Mouse (Mus musculus) telencephalon, adult 2 months (tissue): Measurements from ENCODE around the gene Hsd17b14.

ENCODE experiments used
- DNase-seq: peaks from one replicate; pipeline ENCODE4 v3.0.0-alpha.2; 2011; ENCODE audit warnings: low read depth, low spot score

The Hsd17b14 gene

DNA sequence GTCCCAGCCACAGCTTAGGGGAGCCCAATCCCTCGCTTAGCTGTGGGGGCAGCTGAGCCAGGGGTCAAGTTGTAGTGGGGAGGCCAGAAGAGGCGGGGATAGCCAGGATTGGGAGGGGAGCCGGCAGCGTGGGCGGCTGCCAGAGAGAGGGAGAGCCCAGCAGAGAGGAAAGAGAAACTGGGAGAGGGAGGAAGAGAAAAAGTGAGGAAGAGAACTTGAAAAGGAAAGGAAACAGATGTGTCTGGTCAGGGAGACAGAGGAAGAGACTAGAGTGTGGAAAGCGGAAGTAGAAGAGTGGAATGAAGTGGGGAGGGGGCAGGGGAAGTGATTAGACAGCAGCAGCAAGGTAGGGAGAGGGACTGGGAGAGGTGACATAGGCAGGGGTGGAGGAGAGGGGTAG is 25.2 kb upstream of the Hsd17b14 start:
- no peak for DNase-seq

GRCm38 (mm10) chr7:45530643-45531042 is 24.1 kb upstream of the Hsd17b14 start:
- DNase-seq = no peak

DNA sequence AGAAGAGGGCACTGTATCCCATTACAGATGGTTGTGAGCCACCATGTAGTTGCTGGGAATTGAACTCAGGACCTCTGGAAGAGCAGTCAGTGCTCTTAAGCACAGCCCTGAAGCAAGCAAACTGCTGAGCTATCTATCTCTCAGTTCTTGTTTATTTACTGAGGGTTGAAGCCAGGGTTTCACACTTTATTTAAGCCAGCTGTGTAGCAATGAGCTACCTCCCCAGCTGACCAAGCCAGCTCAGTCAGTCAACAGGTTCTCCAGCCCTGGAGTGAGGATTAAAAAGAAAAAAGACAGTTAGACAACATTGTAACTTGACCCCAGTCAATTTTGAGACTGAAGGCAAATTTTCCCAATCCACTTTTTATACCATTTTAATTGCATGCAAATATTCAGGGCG is 19.0 kb upstream of the Hsd17b14 start:
- no peak for DNase-seq

DNA sequence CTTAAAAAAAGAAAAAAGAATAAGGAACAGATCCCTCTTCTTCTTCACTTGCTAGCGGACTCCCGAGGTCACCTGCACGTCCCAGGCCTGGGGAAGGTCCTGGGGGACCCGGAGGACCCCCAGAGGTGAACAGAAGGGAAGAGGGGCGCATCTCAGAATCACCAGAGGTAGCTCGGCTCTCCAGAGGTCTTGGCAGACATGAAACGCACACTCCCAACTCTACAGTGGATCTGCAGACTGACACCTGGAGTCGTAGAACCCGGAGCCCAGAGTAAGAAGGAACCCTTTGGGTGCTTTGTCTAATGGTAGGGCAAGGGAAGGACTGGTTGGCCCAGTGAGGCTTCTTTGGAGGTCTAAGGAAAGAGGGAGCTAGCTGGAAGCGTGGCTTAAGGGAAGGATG is 17.1 kb upstream of the Hsd17b14 start:
- no peak for DNase-seq

DNA sequence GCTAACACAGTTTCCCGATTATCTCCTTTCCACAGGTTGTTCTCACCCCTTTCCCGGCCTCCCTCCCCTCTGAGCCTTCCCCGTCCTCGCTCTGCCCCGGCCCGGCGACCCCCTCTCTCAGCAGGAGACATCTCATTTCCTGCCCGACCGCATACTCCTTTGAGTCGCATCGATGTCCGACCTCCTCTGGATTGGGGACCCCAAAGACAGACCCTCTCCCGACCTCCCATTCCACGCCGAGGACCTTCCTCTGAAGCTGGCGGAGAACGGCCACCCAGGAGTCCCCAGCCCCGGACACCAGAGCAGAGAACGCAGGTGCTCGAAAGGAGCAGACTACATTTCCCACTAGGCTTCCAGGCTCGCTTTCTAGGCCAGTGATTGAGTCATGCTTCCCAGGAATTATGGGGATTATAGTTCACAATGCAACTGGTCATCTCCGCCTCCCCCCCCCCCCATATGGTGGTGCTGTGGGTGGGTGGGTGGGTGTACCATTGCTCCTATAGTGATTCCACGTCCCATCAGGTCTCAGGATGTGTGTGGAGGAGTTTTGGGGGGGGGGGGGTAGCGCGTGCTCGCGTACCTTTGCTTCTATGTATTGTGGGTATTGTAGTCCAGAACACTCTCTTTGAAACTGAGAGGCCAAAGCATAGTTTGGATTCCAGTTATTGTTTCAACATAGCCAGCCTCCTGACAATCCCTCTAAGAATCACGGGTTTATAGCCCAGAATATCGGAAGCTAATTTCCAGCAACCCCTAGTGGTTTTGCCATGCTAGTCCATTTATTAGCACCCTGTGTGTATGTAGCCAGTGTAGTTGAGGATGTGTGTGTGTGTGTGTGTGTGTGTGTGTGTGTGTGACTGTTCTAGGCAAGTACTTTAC is 16.3 kb upstream of the Hsd17b14 start:
- DNase-seq = peak; percentile 60

DNA sequence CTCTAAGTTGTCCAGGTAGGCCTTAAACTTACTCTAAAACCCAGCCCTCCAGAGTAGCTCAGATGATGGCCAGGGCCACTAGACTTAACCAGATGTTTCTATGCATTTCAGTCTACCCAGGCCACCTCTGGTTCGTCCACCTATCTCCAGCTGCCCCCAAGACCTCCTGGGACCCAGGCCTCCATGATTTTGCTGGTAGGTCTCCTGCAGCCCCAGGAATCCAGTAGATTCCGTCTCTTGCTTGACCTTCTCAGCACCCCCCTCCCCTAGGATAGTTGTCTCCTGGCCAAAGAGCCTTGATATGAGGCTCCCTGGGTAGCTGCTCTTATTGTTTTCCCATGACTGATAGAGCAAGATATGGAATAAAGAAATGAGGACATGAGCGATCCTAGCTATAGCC is 15.6 kb upstream of the Hsd17b14 start:
- DNase-seq = no peak

- DNase-seq = no peak
Observed at GRCm38 (mm10) chr7:45540213-45540612, 14.5 kb upstream of the Hsd17b14 start.

GRCm38 (mm10) chr7:45544525-45544924 is 10.2 kb upstream of the Hsd17b14 start:
- DNase-seq = no peak

GRCm38 (mm10) chr7:45549641-45550436 is 4.9 kb upstream of the Hsd17b14 start:
- no peak for DNase-seq

- no peak for DNase-seq
Observed at GRCm38 (mm10) chr7:45550821-45551511, 3.7 kb upstream of the Hsd17b14 start.

GRCm38 (mm10) chr7:45551512-45551883 is 3.2 kb upstream of the Hsd17b14 start:
- no peak for DNase-seq

- no peak for DNase-seq
Observed at GRCm38 (mm10) chr7:45553519-45553918, 1.2 kb upstream of the Hsd17b14 start.

DNA sequence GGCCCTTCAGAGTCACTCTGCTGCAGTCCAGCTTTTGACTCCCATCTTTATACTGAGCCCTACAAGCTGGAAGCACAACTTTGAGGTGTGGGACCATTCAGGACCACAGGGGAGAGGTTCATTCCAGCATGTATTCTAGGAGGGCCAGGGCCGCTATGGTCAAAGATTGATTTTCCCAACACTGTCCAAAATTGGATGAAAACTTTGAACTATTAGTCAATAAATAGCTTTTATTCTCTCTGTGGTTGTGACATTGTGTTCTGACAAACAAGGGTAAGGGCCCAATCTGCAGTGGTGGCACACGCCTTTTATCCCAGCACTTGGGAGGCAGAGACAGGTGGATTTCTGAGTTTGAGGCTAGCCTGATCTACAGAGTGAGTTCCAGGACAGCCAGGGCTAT is 703 bp upstream of the Hsd17b14 start:
- no peak for DNase-seq

- DNase-seq = no peak
Observed at GRCm38 (mm10) chr7:45555787-45556186, 1.1 kb downstream of the Hsd17b14 start.

DNA sequence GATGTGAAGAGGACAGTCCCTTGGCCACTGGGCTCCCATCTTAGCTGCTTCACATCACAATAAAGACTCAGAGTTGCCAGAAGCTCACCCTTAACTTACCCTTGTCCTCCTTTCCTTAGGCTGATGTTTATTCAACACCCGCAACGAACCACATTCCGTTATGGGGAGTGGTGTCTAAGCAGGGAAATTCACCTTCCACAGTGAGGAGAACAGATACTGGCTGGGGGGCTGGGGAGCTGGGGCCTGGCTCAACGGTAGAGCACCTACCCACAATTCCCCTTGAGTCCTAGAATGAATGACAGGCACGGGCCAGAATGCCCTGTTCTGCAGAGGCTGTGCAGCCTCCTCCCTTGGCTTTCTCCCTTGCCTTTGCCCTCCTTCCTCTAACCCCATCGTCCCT is 4.2 kb downstream of the Hsd17b14 start:
- DNase-seq = no peak

GRCm38 (mm10) chr7:45560241-45560640 is 5.5 kb downstream of the Hsd17b14 start:
- DNase-seq = no peak

DNA sequence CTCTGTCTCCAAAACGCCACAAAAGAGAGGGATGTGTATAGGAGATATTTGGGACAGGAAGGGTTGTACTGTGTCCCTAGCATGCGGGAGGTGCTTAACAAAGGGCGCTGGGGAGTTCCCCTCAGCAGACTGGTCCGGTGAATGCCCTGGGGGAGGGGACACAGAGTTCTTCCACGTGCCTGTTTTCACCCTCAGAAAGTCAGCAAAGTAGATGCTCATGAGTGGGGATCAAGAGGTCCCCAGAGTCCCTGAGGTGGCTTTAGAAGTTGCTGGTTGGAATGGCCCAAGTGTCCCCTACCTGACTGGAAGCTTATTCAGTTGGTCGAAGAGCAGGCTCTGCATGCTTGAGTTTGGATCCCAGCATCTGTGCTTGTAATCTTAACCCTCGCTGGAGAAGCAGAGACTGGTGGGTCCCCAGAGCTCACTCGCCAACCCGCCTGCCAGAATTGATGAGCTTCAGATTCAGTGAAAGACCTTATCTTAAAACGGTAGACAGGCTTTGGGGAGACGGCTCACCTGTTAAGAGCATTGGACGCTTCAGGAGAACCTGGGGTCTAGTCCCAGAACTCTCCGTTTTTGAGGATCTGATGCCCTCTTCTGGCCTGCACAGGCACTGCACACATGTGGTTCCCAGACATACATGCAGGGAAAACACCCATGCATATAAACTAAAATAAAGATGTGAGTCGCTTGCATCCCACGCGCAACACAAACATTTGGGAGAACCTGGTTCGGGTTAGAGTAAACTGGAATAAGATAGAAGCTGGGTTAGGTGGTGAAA is 6.3 kb downstream of the Hsd17b14 start:
- no peak for DNase-seq

GRCm38 (mm10) chr7:45561624-45562520 is 7.2 kb downstream of the Hsd17b14 start:
- no peak for DNase-seq

DNA sequence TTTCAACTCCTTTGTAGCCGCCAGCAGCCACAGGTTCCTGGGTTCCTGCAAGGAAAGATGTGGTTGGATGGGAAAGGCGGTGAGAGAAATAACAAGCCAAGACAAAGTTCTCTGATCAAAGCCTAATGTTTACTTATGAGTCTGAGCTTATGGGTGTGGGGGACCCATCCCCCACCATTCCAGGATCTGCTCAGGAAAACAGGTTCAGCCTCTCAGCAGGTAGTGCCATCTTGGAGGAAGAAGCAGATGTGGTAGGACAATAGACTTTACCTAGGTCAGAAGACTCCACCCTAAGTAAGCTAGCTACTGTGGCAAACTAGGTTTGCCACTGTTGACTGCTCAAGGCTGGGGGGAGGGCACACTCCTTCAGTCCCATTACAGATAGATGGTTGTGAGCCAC is 10.1 kb downstream of the Hsd17b14 start:
- DNase-seq = no peak

DNA sequence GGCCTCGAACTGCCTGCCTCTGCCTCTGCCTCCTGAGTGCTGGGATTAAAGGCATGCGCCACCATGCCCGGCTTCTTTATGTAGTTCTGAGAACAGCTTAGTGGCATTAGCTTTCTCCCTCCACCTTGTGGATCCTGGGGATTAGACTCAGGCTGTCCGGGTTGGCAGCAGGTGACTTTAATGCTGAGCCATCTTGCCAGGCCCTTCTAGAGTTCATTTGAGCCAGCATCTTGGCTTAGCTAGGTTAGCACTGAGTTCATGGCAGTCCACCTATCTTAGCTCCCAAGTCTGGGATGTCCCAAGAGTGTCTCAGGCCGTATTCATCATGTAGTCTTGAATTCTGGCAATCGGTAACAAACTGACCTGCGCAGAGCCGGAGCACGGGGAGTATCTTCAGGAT is 10.8 kb downstream of the Hsd17b14 start:
- DNase-seq = no peak
